Mouse (Mus musculus) WW6 (cell line): ENCODE data around the gene Apoa1.

Experiments used
- DNase-seq: peaks from one replicate; pipeline ENCODE4 v3.0.0-alpha.2; 2013; ENCODE audit warnings: low read depth, low spot score

Gene Apoa1

GRCm38 (mm10) chr9:46215338-46216322, 12.8 kb upstream of the Apoa1 start:
- DNase-seq = no peak

GRCm38 (mm10) chr9:46216744-46217470, 11.5 kb upstream of the Apoa1 start:
- no peak for DNase-seq

- DNase-seq = no peak
These were observed 10.2 kb upstream of the Apoa1 start for GRCm38 (mm10) chr9:46218176-46218575.

- DNase-seq = no peak
These were observed 5.3 kb upstream of the Apoa1 start for GRCm38 (mm10) chr9:46223090-46223489.

- DNase-seq = no peak
These were observed 4.3 kb upstream of the Apoa1 start for GRCm38 (mm10) chr9:46224101-46224500.

GRCm38 (mm10) chr9:46224945-46225660, 3.3 kb upstream of the Apoa1 start:
- no peak for DNase-seq

GRCm38 (mm10) chr9:46227064-46227614, 1.2 kb upstream of the Apoa1 start:
- DNase-seq = no peak

- DNase-seq = peak; percentile 83
These were observed 1.4 kb downstream of the Apoa1 start for GRCm38 (mm10) chr9:46229573-46230449.

GRCm38 (mm10) chr9:46230450-46230975, 2.1 kb downstream of the Apoa1 start:
- no peak for DNase-seq

GRCm38 (mm10) chr9:46235196-46235595, 6.8 kb downstream of the Apoa1 start:
- DNase-seq = no peak

- no peak for DNase-seq
These were observed 7.0 kb downstream of the Apoa1 start, which contains the start of gene Apoc3 for GRCm38 (mm10) chr9:46235596-46235648. TSS of gene Apoc3 (minus strand) at chr9:46235636.

GRCm38 (mm10) chr9:46235649-46236048, 7.3 kb downstream of the Apoa1 start:
- DNase-seq = no peak

GRCm38 (mm10) chr9:46238850-46239249, 10.5 kb downstream of the Apoa1 start:
- DNase-seq = no peak

GRCm38 (mm10) chr9:46240526-46241153, 12.3 kb downstream of the Apoa1 start, which contains the start of gene Apoa4:
TSS of gene Apoa4 (plus strand) at chr9:46240696.
- DNase-seq = no peak

- DNase-seq = no peak
These were observed 13.4 kb downstream of the Apoa1 start for GRCm38 (mm10) chr9:46241818-46242217.

GRCm38 (mm10) chr9:46243122-46243521, 14.7 kb downstream of the Apoa1 start:
- DNase-seq = no peak

GRCm38 (mm10) chr9:46243584-46243983, 15.2 kb downstream of the Apoa1 start:
- no peak for DNase-seq

GRCm38 (mm10) chr9:46246752-46247324, 18.5 kb downstream of the Apoa1 start:
- no peak for DNase-seq

- no peak for DNase-seq
These were observed 27.8 kb downstream of the Apoa1 start for GRCm38 (mm10) chr9:46256177-46256576.
